Mouse (Mus musculus) megakaryocyte progenitor cell, adult 5-6 weeks (primary cell): ENCODE measurements at regions not wholly inside any gene's neighbourhood (a gene's known extent, or its start where the extent isn't known, plus 50 kb on each side); places are given as distances from the start of the nearest gene placed in this dataset.
A peak's percentile ranks its signal among the peaks of the same experiment; 100 is the strongest.

ENCODE experiments used
- ATAC-seq: replicated peaks from 2 replicates; pipeline ENCODE4 v1.8.0; 2016; ENCODE audit warnings: mild to moderate bottlenecking, moderate TSS enrichment, inconsistent platforms; ENCODE audit not compliant: poor library complexity

- peak; percentile 87 for ATAC-seq
These were observed 67.8 kb downstream of the Olfr1505 start for GRCm38 (mm10) chr19:13980988-13981630.

GRCm38 (mm10) chr19:13982823-13983222 lies 69.5 kb downstream of the Olfr1505 start:
- ATAC-seq = no peak
